Mouse (Mus musculus) cerebellum, adult 2 months (tissue): Measurements from ENCODE around the gene Cldn34b2. TPM values are rescaled to one million over a fixed set of nuclear protein-coding genes. Genes with fewer than 3 reads are reported as not detected.
"Not testable (repeated sequence)": the region's sequence is repeated elsewhere in the genome, so short reads cannot be mapped to it uniquely, and the experiment has no call there.

Source experiments
- DNase-seq, 2 experiments: peaks; one replicate each; pipeline ENCODE4 v3.0.0; 2021
- H3K27ac ChIP-seq: fragments of 200-500 bp; 2 replicates; pipeline ENCODE4 v1.5.1; 2012; ENCODE audit warnings: low read length, control low read depth, inconsistent platforms; ENCODE audit not compliant: insufficient read depth
- H3K27me3 ChIP-seq: fragments of 200-500 bp; 2 replicates; pipeline ENCODE4 v1.6.1; 2012; ENCODE audit warnings: inconsistent platforms, mild to moderate bottlenecking, low read length, moderate library complexity; ENCODE audit not compliant: control insufficient read depth, insufficient read depth
- H3K4me1 ChIP-seq: fragments of 200-500 bp; 2 replicates; pipeline ENCODE4 v1.6.1; 2011; ENCODE audit warnings: low read length; ENCODE audit not compliant: control insufficient read depth, insufficient read depth
- H3K4me3 ChIP-seq: fragments of 200-500 bp; replicated peaks from 2 replicates; pipeline ENCODE3; 2011; ENCODE audit warnings: mild to moderate bottlenecking, low read depth, low read length, control low read depth; ENCODE audit not compliant: insufficient read depth
- CTCF ChIP-seq: fragments of 200-500 bp; IDR thresholded peaks from 2 replicates; pipeline ENCODE4 v1.5.1; 2011; ENCODE audit warnings: low read depth, mild to moderate bottlenecking, control low read depth, low read length, moderate library complexity, borderline replicate concordance; ENCODE audit not compliant: insufficient read depth
- POLR2A ChIP-seq: fragments of 200-500 bp; IDR thresholded peaks from 2 replicates; pipeline ENCODE4 v1.6.1; 2011; ENCODE audit warnings: low read length, control low read depth, borderline replicate concordance; ENCODE audit not compliant: insufficient read depth
- WGBS: fragments of 180-500 bp; shearing (Covaris S2); methylation state at CpG from one replicate; pipeline ENCODE4 v1.1.7; 2018; 5-methylcytosine and 5-hydroxymethylcytosine counted together
- polyA plus RNA-seq: library from polyadenylated mRNA; depleted of rRNA; stranded (reverse); fragments of >200 nt; gene quantifications from 2 replicates; pipeline ENCODE4 v1.2.3, GENCODE M21; 2012; rRNA removed

The Cldn34b2 gene
- 0.10 TPM in 1 of 2 replicates, not detected in the other for polyA plus RNA-seq

DNA sequence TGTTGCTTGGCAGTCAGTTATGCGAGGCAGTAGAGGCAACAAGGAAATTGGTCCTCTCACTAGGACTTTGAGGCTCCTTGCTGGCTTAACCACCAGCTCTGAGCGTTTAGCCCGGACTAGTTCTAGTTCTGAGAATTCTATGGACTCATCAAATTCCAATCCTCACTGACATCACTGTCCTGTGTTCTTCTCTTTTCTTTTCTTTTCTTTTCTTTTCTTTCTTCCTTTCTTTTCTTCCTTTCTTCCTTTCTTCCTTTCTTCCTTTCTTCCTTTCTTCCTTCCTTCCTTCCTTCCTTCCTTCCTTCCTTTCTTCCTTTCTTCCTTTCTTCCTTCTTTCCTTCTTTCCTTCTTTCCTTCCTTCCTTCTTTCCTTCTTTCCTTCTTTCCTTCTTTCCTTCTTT, at the start of gene Cldn34b2:
Gene Cldn34b2, minus strand, starts transcription at position 101 of the 400 bp plus-strand sequence.
- WGBS, result 76% methylated on average over 3 of the region's 3 CpGs
- not testable (repeated sequence) for H3K4me1 ChIP-seq, H3K4me3 ChIP-seq, H3K27ac ChIP-seq, H3K27me3 ChIP-seq, DNase-seq

DNA sequence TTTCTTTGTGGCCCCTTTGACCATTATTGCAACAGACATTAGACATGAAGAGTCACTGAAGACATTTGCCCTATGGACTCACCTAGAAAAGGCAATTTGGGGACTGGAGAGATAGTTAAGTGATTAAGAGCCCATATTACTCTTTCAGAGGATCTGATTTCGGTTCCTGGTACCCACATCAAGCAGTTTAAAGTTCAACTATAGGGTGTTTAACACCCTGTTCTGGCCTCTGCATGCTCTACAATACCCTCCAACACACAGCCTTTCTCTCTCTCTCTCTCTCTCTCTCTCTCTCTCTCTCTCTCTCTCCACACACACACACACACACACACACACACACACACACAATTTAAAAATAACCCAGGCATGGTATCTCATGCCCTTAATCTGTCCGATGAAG, 49.4 kb upstream of the Cldn34b2 start:
- DNase-seq, result no peak
- Histone ChIP-seq H3K27ac (no peak overlapping the region), H3K4me1 (no peaks in the 10 kb centered on the region), H3K4me3 (no peak overlapping the region), H3K27me3 (no peaks in the 10 kb centered on the region)
- 75% methylated on average over 2 of the region's 2 CpGs for WGBS
- TF ChIP-seq POLR2A (no peak), CTCF (no peak)

DNA sequence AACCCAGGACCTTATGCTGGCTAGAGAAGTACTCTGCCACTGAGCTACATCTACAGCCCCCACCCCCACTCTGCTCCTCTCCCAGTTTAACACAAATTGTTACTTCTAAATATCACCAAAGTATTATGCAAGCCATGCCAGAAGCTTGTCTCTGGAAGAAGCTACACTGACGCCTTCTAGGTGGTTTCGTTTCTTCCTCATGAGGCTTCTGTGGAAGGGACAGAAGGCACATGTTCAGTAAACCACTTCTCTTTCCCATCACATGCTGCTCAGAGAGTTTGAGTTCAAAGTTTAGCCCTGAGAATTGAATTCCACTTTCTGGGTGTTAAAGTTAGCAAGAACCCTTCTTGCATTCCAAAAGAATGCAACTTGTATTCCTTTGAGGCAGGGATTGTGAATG, 49.0 kb upstream of the Cldn34b2 start:
- Histone ChIP-seq H3K4me1 (no peaks in the 10 kb centered on the region), H3K27me3 (no peaks in the 10 kb centered on the region), H3K4me3 (no peak overlapping the region), H3K27ac (no peak overlapping the region)
- 92% methylated on average over 2 of the region's 2 CpGs for WGBS
- DNase-seq, result no peak
- no peak for TF ChIP-seq POLR2A

DNA sequence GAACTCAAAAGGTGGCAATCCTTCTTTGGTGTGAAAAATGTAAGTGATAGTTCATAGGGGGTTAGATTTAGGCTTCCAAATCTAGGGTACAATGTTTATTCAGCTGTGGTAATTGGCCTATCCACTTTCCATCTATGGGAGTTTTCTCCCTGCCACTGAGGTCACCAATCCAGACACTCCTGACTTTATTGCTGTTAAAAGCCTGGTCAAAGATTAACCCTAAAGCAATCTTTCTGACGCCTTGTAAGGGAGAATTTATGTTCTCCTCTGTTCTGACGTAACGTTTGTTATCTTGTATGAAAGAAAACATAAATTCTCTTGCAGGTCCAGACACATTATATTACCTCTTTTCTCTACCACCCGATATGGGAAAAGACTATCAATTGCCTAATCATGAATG, 47.4 kb upstream of the Cldn34b2 start:
- TF ChIP-seq CTCF (no peak), POLR2A (no peak)
- no peaks in the 10 kb centered on the region for H3K27me3 ChIP-seq
- no peaks in the 10 kb centered on the region for H3K4me1 ChIP-seq
- no peak overlapping the region for H3K4me3 ChIP-seq
- WGBS, result 91% methylated on average over 4 of the region's 4 CpGs
- H3K27ac ChIP-seq, result no peak overlapping the region
- DNase-seq, result no peak

DNA sequence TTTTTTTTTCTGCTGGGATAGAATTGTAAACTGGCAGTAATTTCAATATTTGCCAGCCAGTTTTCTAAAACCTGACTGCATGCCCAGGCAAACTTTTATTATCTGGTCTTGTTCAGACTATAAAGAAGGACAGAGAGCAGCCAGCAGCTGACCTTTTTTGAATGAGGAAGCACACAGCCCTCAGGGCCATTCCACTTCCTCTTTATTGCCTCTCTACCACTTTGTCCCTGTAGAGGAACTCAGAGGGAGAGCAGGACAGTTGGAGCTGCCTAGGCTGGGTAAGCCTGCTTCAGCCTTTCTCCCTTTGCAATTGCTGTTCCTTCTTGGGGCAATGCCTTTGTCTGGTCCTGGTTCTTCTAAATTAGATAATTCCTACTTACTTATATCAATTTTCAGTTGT, 44.1 kb upstream of the Cldn34b2 start:
- H3K27me3 ChIP-seq, result no peaks in the 10 kb centered on the region
- H3K4me1 ChIP-seq, result no peaks in the 10 kb centered on the region
- no peak overlapping the region for H3K4me3 ChIP-seq
- DNase-seq, result peak in 1 of 2 experiments; percentile 1
- TF ChIP-seq POLR2A, result no peak
- no peak for TF ChIP-seq CTCF
- no peak overlapping the region for H3K27ac ChIP-seq

- DNase-seq, result no peak
- TF ChIP-seq CTCF (no peak), POLR2A (no peak)
- Histone ChIP-seq H3K4me3 (no peak overlapping the region), H3K27me3 (no peaks in the 10 kb centered on the region), H3K4me1 (no peaks in the 10 kb centered on the region), H3K27ac (no peak overlapping the region)
- WGBS, result 52% methylated on average over 1 of the region's 1 CpGs
These were observed 43.5 kb upstream of the Cldn34b2 start for GRCm38 (mm10) chrX:155171754-155172153.

GRCm38 (mm10) chrX:155169886-155170285, 41.7 kb upstream of the Cldn34b2 start:
- TF ChIP-seq CTCF (no peak), POLR2A (no peak)
- no peak overlapping the region for H3K4me3 ChIP-seq
- H3K4me1 ChIP-seq, result no peaks in the 10 kb centered on the region
- no peak for DNase-seq
- H3K27me3 ChIP-seq, result no peaks in the 10 kb centered on the region
- H3K27ac ChIP-seq, result no peak overlapping the region
- 91% methylated on average over 8 of the region's 8 CpGs for WGBS

DNA sequence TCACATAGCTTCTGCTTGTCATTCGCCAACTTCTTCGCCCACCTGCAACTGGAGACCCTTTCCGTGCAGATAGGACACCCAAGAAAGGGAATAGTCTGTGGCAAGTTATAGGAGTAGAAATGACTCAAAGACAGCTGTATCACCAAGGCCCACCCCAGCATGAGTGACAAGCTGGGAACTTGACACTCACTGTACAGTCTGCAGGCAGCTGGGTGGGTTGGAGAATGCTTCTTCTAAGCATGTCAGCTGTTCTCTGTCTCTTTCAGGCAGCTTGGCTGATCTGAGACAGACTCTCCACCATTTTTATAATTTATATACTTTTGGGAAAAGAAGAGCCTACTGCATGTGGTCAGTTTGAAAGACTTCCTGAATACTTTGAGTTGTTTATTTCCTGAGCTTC, 39.5 kb upstream of the Cldn34b2 start:
- Histone ChIP-seq H3K27ac (no peak overlapping the region), H3K27me3 (no peaks in the 10 kb centered on the region), H3K4me1 (no peaks in the 10 kb centered on the region), H3K4me3 (no peak overlapping the region)
- 91% methylated on average over 3 of the region's 3 CpGs for WGBS
- no peak for TF ChIP-seq POLR2A
- no peak for TF ChIP-seq CTCF
- no peak for DNase-seq

- no peaks in the 10 kb centered on the region for H3K27me3 ChIP-seq
- H3K4me1 ChIP-seq, result no peaks in the 10 kb centered on the region
- H3K4me3 ChIP-seq, result no peak overlapping the region
- WGBS, result 82% methylated on average over 2 of the region's 2 CpGs
- no peak for DNase-seq
- H3K27ac ChIP-seq, result no peak overlapping the region
- TF ChIP-seq POLR2A (no peak), CTCF (no peak)
These were observed 38.1 kb upstream of the Cldn34b2 start for GRCm38 (mm10) chrX:155166313-155166712.
